Mouse (Mus musculus) cerebellum, adult 2 months (tissue): ENCODE results near the gene B3galt1.

Experiments used
- CTCF ChIP-seq: fragments of 200-500 bp; IDR thresholded peaks from 2 replicates; pipeline ENCODE4 v1.5.1; 2011; ENCODE audit warnings: low read depth, mild to moderate bottlenecking, control low read depth, low read length, moderate library complexity, borderline replicate concordance; ENCODE audit not compliant: insufficient read depth
- POLR2A ChIP-seq: fragments of 200-500 bp; IDR thresholded peaks from 2 replicates; pipeline ENCODE4 v1.6.1; 2011; ENCODE audit warnings: low read length, control low read depth, borderline replicate concordance; ENCODE audit not compliant: insufficient read depth

- TF ChIP-seq POLR2A, result no peak
- TF ChIP-seq CTCF, result no peak
Observed at GRCm38 (mm10) chr2:67977620-67978262, 412.1 kb downstream of the B3galt1 start.
